Mouse (Mus musculus) forebrain, embryonic 14.5 days (tissue): ENCODE data around the gene Ddx52. TPM values are rescaled to one million over a fixed set of nuclear protein-coding genes. Genes with fewer than 3 reads are reported as not detected.

Experiments
- ATAC-seq: fragments of 200-750 bp; cut with Nextera tagmentation; 2 replicates; pipeline ENCODE4 v1.8.0; 2017; ENCODE audit warnings: mild to moderate bottlenecking, moderate library complexity
- DNase-seq: peaks from one replicate; pipeline ENCODE4 v3.0.0-alpha.2; 2015; ENCODE audit warnings: low spot score
- H3K27ac ChIP-seq: fragments of 300-500 bp; sonication (generic); 2 replicates; pipeline ENCODE4 v1.5.1; 2014; ENCODE audit warnings: low read depth, mild to moderate bottlenecking, control low read depth, low read length, moderate library complexity
- H3K27me3 ChIP-seq: fragments of 300-500 bp; sonication (generic); replicated peaks from 2 replicates; pipeline ENCODE4 v1.6.1; 2014; ENCODE audit warnings: low read length, control low read depth, mixed read lengths; ENCODE audit not compliant: control insufficient read depth, insufficient read depth
- H3K36me3 ChIP-seq: fragments of 300-500 bp; sonication (generic); 2 replicates; pipeline ENCODE4 v1.6.1; 2014; ENCODE audit warnings: low read length, control low read depth; ENCODE audit not compliant: control insufficient read depth, insufficient read depth
- H3K4me1 ChIP-seq: fragments of 300-500 bp; sonication (generic); 2 replicates; pipeline ENCODE4 v1.6.1; 2014; ENCODE audit warnings: antibody characterized with exemption, low read length, control low read depth; ENCODE audit not compliant: control insufficient read depth, insufficient read depth
- H3K4me2 ChIP-seq: fragments of 300-500 bp; sonication (generic); 2 replicates; pipeline ENCODE4 v1.6.1; 2014; ENCODE audit warnings: mild to moderate bottlenecking, control low read depth, low read length
- H3K4me3 ChIP-seq: fragments of 300-500 bp; sonication (generic); 2 replicates; pipeline ENCODE4 v1.5.1; 2014; ENCODE audit warnings: low read depth, low read length, control low read depth
- H3K9ac ChIP-seq: fragments of 300-500 bp; sonication (generic); 2 replicates; pipeline ENCODE4 v1.6.1; 2014; ENCODE audit warnings: mild to moderate bottlenecking, low read length, control low read depth, moderate library complexity
- H3K9me3 ChIP-seq: fragments of 300-500 bp; sonication (generic); replicated peaks from 2 replicates; pipeline ENCODE4 v1.6.1; 2016; ENCODE audit warnings: low read length, control low read depth, mixed read lengths; ENCODE audit not compliant: control insufficient read depth
- WGBS: fragments of 180-500 bp; shearing (Covaris S2); extraction: QIAGEN DNeasy Blood & Tissue Kit; methylation state at CpG from one replicate; pipeline ENCODE4 v1.1.7; 2014; 5-methylcytosine and 5-hydroxymethylcytosine counted together
- polyA plus RNA-seq: library from polyadenylated mRNA; unstranded; fragments of >200 nt; fragmentation: Nextera tagmentation; extraction: Ambion mirVana; gene quantifications from 2 replicates; pipeline ENCODE4 v1.2.1, GENCODE M21; 2014

Ddx52 gene
- polyA plus RNA-seq, 1 experiment from 2014 or later = 33.7 TPM

DNA sequence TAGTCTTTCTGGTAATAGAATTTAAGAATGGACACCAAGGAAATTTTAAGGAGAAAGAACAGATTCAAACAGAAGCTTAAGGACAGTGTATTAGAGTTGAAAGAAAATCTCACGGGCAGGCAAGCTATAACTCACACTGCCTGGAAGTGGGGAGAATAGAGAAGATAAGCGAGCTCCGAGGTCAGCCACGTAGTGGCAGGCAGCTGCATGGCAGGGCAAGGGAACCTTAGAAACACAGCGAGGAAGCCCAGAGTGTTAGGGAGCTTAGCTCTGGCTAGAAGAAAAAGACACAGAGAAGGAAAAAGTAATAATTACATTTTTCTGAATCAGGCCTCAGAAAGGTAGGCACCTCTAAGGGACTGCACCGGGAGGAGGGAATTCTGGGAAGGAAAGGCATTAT lies 38.1 kb downstream of the Ddx52 start:
- Histone ChIP-seq H3K36me3 (peaks cover 86% of the 10 kb centered on the region), H3K4me2 (no peak overlapping the region), H3K9me3 (no peaks in the 10 kb centered on the region), H3K9ac (no peak overlapping the region), H3K4me3 (no peak overlapping the region), H3K27ac (no peak overlapping the region), H3K4me1 (no peaks in the 10 kb centered on the region), H3K27me3 (no peaks in the 10 kb centered on the region)
- ATAC-seq (no peak), DNase-seq (no peak)
- 95% methylated on average over 6 of the region's 6 CpGs for WGBS

DNA sequence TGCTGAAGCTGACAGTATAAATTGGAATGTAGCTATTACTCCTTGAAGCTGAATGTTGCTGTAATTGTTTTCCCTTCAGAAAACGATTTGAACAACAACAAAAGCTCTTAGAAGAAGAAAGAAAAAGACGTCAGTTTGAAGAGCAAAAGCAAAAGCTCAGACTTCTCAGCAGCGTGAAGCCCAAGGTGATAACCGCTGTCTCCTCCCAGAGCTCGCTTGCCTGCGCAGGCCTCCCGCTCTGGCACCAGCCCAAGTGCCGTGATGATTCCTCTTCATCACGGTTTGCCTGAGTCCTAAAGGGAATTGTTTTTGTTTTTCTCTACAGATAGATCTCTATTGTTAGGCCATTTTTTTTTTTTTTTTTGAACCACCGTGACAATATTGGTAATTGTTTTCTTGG lies 39.5 kb downstream of the Ddx52 start:
- DNase-seq (no peak), ATAC-seq (no peak)
- Histone ChIP-seq H3K9me3 (no peaks in the 10 kb centered on the region), H3K4me1 (no peaks in the 10 kb centered on the region), H3K4me3 (no peak overlapping the region), H3K9ac (no peak overlapping the region), H3K36me3 (peaks cover 91% of the 10 kb centered on the region), H3K27ac (no peak overlapping the region), H3K27me3 (no peaks in the 10 kb centered on the region), H3K4me2 (no peak overlapping the region)
- WGBS = 49% methylated on average over 10 of the region's 10 CpGs

DNA sequence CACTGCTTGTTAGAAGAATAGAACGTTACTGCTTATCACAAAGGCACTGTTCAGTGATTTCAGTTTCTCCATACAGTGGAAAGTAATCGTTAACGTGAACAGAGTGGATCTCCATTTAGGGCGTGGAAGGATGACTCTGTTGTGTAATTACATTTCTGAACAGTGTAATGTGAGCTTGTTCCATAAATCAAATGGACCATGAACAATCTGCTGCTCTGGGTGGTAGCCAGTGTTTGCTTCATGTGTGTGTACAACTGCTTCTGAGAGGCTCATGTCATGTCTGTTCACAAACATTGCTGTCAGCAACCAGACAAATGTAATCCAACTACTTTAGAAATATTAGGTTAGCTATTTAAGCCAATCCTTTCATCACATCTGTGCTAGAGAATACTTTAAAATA lies 49.8 kb downstream of the Ddx52 start:
- ATAC-seq = no peak
- WGBS = 74% methylated on average over 4 of the region's 4 CpGs
- peaks cover 93% of the 10 kb centered on the region for H3K36me3 ChIP-seq

DNA sequence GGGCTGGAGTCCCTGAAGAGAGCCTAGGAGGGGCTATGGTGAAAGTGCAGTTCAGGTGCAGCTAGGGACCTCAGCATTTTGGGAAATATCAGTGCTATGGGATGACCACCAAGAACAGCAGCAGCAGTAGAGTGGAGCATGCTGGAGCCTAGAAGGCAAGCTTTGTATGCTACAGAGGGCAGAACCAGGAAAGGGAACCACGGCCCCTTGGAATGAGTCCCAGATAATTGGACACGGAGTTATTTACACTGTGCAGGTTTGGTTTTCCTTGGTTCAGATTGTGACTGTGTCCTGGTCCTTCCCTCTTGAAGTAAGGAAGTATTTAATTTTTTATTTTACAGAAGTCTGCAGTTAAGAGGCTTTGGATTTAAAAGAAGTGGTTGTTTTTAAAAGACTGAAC lies 51.6 kb downstream of the Ddx52 start:
- Histone ChIP-seq H3K27me3 (no peaks in the 10 kb centered on the region), H3K9ac (no peak overlapping the region), H3K9me3 (no peaks in the 10 kb centered on the region), H3K27ac (no peak overlapping the region), H3K4me2 (no peak overlapping the region), H3K4me3 (no peak overlapping the region), H3K4me1 (no peaks in the 10 kb centered on the region), H3K36me3 (peaks cover 92% of the 10 kb centered on the region)
- ATAC-seq = no peak
- no peak for DNase-seq
- WGBS = 84% methylated on average over 2 of the region's 2 CpGs

More for the DNA sequence above, 49.8 kb downstream of the Ddx52 start:
- Histone ChIP-seq H3K27ac (no peak overlapping the region), H3K4me3 (no peak overlapping the region), H3K27me3 (no peaks in the 10 kb centered on the region), H3K4me2 (no peak overlapping the region), H3K9me3 (no peaks in the 10 kb centered on the region), H3K4me1 (no peaks in the 10 kb centered on the region), H3K9ac (no peak overlapping the region)
- no peak for DNase-seq

DNA sequence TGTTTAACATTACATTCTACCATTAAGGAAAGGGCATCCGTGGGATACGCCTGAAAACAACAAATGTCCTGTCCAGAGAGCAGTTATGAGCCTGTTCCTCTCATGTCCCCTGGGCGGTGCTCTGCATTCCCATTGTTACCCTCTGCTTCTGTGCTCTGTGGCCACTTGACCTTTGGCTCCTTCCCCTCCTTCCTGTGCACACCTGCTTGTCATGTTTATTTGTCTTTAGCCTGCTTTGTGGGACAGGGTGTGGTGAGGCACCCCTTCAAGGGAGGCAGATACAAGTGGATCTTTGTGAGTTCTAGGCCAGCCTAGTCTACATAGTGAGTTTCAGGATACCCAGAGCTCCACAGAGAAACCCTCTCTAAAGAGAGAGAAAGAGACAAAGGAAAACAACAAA lies 52.6 kb downstream of the Ddx52 start:
- Histone ChIP-seq H3K4me1 (no peaks in the 10 kb centered on the region), H3K9me3 (no peaks in the 10 kb centered on the region), H3K4me3 (no peak overlapping the region), H3K4me2 (no peak overlapping the region), H3K36me3 (peaks cover 89% of the 10 kb centered on the region), H3K27ac (no peak overlapping the region), H3K9ac (no peak overlapping the region), H3K27me3 (no peaks in the 10 kb centered on the region)
- WGBS = 79% methylated on average over 3 of the region's 3 CpGs
- DNase-seq = no peak
- ATAC-seq = no peak

DNA sequence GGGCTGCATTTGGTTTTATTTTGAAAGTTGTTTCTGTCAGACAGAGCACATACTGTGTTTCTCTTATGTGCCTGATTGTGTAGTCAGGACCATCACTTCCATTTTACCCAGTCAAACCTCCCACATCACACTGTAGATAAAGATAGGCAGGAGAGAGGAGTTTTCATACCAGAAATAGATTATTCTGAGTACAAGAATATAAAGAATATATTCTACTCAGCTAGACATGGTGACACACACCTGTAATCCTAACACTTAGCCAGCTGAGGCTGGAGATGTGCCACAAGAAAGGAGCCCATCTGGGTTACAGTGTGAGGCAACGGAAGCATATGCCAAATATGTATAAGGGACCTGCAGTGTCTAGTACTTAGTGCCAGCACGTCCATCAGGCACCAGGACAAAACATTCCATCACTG lies 53.7 kb downstream of the Ddx52 start:
- Histone ChIP-seq H3K9ac (no peak overlapping the region), H3K4me1 (no peaks in the 10 kb centered on the region), H3K4me2 (no peak overlapping the region), H3K27ac (no peak overlapping the region), H3K27me3 (no peaks in the 10 kb centered on the region), H3K4me3 (no peak overlapping the region), H3K9me3 (no peaks in the 10 kb centered on the region), H3K36me3 (peaks cover 90% of the 10 kb centered on the region)
- DNase-seq (no peak), ATAC-seq (no peak)
- WGBS = 80% methylated on average over 2 of the region's 2 CpGs

DNA sequence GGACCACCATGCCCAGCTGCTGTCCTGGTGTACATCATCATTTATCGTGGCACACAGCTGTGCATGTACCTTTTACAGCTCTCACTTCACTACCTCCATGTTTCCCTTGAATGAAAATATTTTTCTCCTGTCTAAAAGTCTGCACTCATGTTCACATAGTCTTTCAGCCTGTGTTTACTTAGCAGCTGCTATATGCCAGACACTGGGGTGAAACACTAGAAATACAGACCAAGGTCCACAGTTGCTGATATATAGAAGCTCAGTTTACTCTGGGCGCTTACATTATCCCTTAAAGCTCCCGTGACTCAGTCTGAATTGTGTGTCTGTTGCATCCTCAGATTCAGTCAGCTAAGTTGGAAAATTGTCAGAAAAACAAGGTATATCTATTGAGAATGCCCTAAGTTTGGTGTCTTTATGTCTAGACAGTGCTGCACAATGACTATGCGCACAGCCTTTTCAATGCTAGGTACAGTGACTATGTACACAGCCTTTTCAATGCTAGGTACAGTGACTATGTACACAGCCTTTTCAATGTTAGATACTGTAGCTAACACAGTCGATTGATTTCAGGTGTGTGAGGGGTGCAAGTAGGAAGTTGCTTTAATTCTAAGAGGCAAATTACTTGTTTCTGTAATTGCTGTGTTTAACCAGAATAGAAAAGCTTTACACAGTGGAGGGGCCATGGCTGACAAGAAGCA lies 55.5 kb downstream of the Ddx52 start:
- Histone ChIP-seq H3K4me3 (no peak overlapping the region), H3K27me3 (no peaks in the 10 kb centered on the region), H3K36me3 (peaks cover 91% of the 10 kb centered on the region), H3K9me3 (no peaks in the 10 kb centered on the region), H3K4me1 (no peaks in the 10 kb centered on the region), H3K9ac (no peak overlapping the region), H3K4me2 (no peak overlapping the region), H3K27ac (no peak overlapping the region)
- ATAC-seq (no peak), DNase-seq (no peak)
- WGBS = 94% methylated on average over 5 of the region's 5 CpGs

DNA sequence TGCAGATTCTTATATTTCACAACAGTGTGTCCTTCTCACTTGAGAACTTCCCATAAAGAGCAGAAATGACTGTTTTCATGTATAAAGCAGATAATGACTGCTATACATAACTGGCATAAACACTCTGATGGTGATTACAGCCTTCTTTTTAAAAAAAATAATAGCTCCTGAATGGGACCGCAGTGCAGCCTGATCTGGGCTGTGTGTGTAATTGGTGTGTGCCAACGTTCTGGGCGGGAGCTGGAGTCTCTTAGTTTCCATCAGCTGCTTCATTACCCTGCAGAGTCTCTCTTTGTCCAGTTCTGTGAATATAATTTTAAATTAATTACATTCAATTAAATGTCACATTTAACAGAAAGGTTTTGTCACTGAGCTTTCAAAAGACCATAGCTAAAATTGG lies 57.1 kb downstream of the Ddx52 start:
- peaks cover 90% of the 10 kb centered on the region for H3K36me3 ChIP-seq
- H3K4me1 ChIP-seq = no peaks in the 10 kb centered on the region
- H3K27me3 ChIP-seq = no peaks in the 10 kb centered on the region
- H3K4me2 ChIP-seq = no peak overlapping the region
- peak; percentile 54 for DNase-seq
- peak; percentile 52; the same call in 1 of the 2 replicates for ATAC-seq
- no peak overlapping the region for H3K9ac ChIP-seq
- no peaks in the 10 kb centered on the region for H3K9me3 ChIP-seq
- 35% methylated on average over 3 of the region's 3 CpGs for WGBS
- H3K4me3 ChIP-seq = no peak overlapping the region
- H3K27ac ChIP-seq = no peak overlapping the region

DNA sequence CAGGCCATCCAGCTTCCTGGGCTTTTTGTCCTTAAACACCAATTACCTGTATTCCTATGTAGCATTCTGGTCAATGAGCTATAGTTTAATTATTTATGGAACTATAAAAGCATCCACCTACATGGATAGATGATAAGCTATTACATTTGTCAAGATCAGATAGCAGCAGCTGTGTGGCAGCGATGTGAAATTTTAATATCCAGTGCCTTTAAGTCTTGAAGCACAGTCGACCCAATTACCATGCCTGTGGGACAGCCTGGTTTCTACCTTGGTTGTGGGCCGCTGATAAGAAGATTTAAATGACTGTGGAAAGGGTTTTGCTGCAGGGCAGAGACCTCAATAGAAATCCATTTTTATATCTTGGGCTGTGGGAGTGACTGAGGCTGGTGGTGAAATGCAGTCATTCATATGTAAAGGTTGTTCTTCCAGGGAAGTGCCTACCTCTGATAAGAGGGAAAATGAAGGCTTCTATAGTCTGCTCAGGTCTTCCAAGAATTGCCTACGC lies 57.6 kb downstream of the Ddx52 start:
- 89% methylated on average over 4 of the region's 4 CpGs for WGBS
- H3K36me3 ChIP-seq = peaks cover 90% of the 10 kb centered on the region
- no peak overlapping the region for H3K4me2 ChIP-seq
- no peak overlapping the region for H3K9ac ChIP-seq
- H3K27me3 ChIP-seq = no peaks in the 10 kb centered on the region
- H3K9me3 ChIP-seq = no peaks in the 10 kb centered on the region
- H3K4me3 ChIP-seq = no peak overlapping the region
- H3K4me1 ChIP-seq = no peaks in the 10 kb centered on the region
- DNase-seq = no peak
- H3K27ac ChIP-seq = no peak overlapping the region
- ATAC-seq = no peak
